Mouse (Mus musculus): ENCODE measurements around the gene Ston2. TPM values are rescaled to one million over a fixed set of nuclear protein-coding genes. Genes with fewer than 3 reads are reported as not detected.
A peak's percentile ranks its signal among the peaks of the same experiment; 100 is the strongest.

The Ston2 gene
- polyA plus RNA-seq, 1 experiment: 11.3 TPM

DNA sequence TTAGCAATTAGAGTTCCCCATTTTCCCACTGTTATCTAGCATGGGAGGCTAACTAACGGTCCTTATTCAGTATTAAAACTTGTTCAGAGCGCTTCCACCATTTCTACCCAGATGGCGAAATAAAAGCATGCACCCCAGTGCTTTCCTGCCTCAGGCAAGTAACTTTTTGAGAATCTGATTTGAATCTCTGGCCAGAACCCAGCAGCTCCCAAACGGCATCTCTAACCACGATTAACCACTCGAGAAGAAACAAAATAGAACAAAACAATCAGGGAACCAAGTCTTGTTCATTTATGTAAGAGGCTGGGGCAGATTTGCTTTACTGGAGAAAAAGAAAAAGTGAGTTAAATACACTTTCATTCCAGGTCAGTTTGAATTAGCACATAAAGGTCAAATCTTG is 44.1 kb downstream of the Ston2 start:
- Histone ChIP-seq H3K4me3 (ENCODE audit: insufficient read depth, low read length) (no peak overlapping the region), H3K27ac (ENCODE audit: insufficient read depth, low read length) (no peak overlapping the region), H3K4me1 (ENCODE audit: control insufficient read depth, insufficient read depth, low read length) (peaks cover 2% of the 10 kb centered on the region; the same call in 1 of the 2 replicates)
- no peak for TF ChIP-seq POLR2A (IDR thresholded peaks at IDR 0.05; ENCODE audit: extremely low read depth, insufficient read depth, low read length)
- TF ChIP-seq CTCF (IDR thresholded peaks at IDR 0.05; ENCODE audit: extremely low read depth, insufficient read depth, low read length): no peak

DNA sequence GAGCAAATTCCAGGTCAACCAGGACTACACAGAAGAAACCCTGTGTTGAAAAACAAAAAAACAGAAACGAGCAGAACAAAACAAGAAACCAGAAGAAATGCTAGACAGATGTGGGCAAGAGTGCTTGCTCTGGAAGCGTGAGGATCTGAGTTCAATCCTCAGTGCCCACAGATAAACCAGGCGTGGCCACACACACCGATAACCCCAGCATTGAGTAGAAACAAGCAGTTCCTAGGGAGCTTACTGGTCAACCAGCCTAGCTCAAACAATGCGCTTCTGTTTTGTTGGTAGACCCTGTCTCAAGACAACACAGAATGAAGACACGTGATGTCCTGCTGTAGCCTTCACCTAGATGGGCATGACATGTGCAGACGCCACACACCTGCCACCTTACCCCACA is 45.3 kb downstream of the Ston2 start:
- Histone ChIP-seq H3K4me1 (ENCODE audit: control insufficient read depth, insufficient read depth, low read length) (peaks cover 2% of the 10 kb centered on the region; the same call in 1 of the 2 replicates), H3K27ac (ENCODE audit: insufficient read depth, low read length) (no peak overlapping the region), H3K4me3 (ENCODE audit: insufficient read depth, low read length) (no peak overlapping the region)
- TF ChIP-seq POLR2A (IDR thresholded peaks at IDR 0.05; ENCODE audit: extremely low read depth, insufficient read depth, low read length): no peak
- TF ChIP-seq CTCF (IDR thresholded peaks at IDR 0.05; ENCODE audit: extremely low read depth, insufficient read depth, low read length): no peak

DNA sequence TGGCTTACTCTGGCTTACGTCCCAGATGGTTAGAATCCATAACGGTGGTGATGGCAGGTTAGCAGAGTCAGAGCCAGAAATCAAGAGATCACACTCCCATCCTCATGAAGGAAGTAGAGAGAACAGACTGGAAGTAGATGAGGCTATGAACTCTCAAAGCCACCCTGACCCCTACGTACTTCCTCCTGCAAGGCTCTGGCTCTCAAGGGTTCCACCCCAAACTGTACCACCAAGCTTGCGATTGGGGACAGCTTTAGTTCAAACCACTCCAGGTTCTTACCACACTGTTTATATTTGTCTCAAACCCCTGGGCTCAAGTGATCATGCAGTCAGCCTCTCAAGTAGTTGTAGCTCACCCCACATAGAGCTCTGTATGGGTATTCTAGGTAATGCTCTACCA is 49.8 kb downstream of the Ston2 start:
- H3K4me1 ChIP-seq (ENCODE audit: control insufficient read depth, insufficient read depth, low read length): no peaks in the 10 kb centered on the region; the same call in 1 of the 2 replicates
- H3K27ac ChIP-seq (ENCODE audit: insufficient read depth, low read length): no peak overlapping the region
- no peak overlapping the region for H3K4me3 ChIP-seq (ENCODE audit: insufficient read depth, low read length)
- TF ChIP-seq CTCF (IDR thresholded peaks at IDR 0.05; ENCODE audit: extremely low read depth, insufficient read depth, low read length) (no peak), POLR2A (IDR thresholded peaks at IDR 0.05; ENCODE audit: extremely low read depth, insufficient read depth, low read length) (no peak)

DNA sequence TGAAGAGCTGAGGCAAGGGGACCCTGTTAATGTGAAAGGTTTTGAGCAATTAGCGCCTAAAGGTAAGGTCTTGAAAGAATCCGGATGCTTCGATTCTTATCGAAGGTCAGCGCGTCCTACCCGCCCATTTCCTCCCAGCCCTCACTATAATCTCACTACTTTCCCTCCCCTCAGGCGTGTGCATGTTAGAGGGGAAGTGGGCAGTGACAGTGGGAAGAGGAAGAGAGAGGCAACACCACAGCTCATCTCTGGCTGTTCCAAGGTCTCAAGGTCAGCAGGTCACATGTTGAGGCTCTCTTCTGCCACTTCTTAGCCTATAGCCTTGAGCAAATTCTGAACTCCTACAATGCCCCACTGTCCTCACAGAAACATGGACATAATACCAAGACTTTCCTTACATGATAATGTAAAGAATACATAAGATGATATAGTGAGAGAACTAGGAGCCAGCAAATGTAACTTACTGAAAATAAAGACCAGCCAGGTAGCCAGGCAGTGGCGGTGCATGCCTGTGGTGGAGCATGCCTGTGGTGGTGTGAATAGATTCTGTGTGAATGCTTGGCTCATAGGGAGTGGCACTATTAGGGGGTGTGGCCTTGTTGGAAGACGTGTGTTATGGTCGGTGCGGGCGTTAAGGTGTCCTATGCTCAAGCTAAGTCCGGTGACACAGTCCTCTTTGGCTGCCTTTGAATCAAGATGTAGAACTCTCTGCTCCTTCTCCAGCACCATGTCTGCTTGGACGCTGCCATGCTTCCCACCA is 51.8 kb downstream of the Ston2 start:
- Histone ChIP-seq H3K4me3 (ENCODE audit: insufficient read depth, low read length) (no peak overlapping the region), H3K4me1 (ENCODE audit: control insufficient read depth, insufficient read depth, low read length) (peaks cover 2% of the 10 kb centered on the region; the same call in 1 of the 2 replicates), H3K27ac (ENCODE audit: insufficient read depth, low read length) (no peak overlapping the region)
- TF ChIP-seq CTCF (IDR thresholded peaks at IDR 0.05; ENCODE audit: extremely low read depth, insufficient read depth, low read length): no peak
- no peak for TF ChIP-seq POLR2A (IDR thresholded peaks at IDR 0.05; ENCODE audit: extremely low read depth, insufficient read depth, low read length)

DNA sequence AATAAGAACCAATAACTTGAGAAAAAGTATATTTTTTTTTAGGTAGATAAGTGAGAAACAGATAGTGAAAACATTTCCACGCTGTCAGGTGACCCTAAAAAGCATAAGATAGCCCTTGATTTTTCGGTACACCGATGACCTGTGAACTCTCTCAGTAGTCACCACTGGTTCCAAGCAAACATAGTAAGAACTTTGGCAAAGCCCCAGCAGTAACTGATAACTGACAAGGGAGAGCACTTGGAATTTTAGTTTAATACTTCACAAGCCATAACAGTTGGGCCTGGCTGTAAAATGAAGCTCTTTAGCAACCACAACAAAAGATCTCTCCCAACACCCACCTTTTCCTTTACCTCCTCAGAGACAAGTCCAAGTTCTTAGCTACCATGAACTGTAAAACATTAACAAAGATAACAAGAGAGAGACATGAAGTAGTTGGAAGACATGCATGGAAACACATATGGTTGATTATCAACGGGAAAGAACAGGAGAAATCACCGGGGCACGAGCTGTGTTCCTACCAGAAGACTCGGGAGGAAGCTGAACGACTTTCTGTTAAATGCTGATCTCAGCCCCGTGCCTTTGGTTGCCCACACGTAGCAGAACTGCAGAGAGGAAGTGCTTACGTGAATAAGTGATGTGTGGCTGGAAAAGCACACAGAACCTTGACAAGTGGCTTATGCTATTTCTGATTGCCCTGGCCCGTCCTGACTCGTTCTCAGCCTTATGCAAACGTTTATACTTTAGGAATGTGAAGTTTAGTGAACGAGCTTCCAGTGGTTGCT is 53.8 kb downstream of the Ston2 start:
- peaks cover 2% of the 10 kb centered on the region; the same call in 1 of the 2 replicates for H3K4me1 ChIP-seq (ENCODE audit: control insufficient read depth, insufficient read depth, low read length)
- H3K27ac ChIP-seq (ENCODE audit: insufficient read depth, low read length): no peak overlapping the region
- TF ChIP-seq POLR2A (IDR thresholded peaks at IDR 0.05; ENCODE audit: extremely low read depth, insufficient read depth, low read length) (no peak), CTCF (IDR thresholded peaks at IDR 0.05; ENCODE audit: extremely low read depth, insufficient read depth, low read length) (no peak)
- no peak overlapping the region for H3K4me3 ChIP-seq (ENCODE audit: insufficient read depth, low read length)

DNA sequence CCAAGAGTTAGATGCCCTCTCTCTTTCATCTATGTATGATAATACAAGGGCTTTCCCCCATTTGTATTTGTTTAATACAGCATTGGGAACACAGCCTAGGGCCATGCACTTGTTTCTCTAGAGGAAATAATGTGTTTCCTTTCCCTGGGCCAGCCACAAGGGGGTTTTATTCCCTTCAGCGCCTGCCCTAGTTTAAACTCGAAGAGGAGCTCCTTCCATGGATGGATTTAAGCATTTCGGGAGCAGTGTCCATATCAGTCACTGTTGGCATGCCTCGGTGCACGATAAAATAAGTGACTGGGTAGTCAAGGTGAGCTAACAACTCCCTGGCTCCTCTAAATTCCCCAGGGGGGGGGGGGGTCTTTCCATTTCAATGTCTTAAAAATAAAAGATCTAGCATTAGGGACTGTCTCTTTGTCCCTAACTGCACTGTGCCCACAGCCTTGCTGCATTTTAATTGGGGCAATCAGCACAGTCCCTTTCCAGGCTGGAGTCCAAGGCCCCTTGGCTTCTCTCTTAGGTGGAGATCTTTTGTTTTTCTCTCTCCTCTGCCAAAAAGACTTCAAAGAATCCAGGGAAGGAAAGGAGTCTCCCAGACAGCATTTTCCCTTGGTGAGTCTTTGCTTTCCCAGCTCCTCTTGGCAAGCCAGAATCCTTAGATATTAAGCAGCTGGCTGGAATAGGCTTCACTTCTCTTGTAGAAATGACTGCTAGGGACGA is 55.3 kb downstream of the Ston2 start:
- Histone ChIP-seq H3K4me3 (ENCODE audit: insufficient read depth, low read length) (no peak overlapping the region), H3K27ac (ENCODE audit: insufficient read depth, low read length) (0 out of 2 replicates have a peak overlapping the region, but pooled peaks have one; percentile 19)
- TF ChIP-seq CTCF (IDR thresholded peaks at IDR 0.05; ENCODE audit: extremely low read depth, insufficient read depth, low read length): no peak
- TF ChIP-seq POLR2A (IDR thresholded peaks at IDR 0.05; ENCODE audit: extremely low read depth, insufficient read depth, low read length): no peak

DNA sequence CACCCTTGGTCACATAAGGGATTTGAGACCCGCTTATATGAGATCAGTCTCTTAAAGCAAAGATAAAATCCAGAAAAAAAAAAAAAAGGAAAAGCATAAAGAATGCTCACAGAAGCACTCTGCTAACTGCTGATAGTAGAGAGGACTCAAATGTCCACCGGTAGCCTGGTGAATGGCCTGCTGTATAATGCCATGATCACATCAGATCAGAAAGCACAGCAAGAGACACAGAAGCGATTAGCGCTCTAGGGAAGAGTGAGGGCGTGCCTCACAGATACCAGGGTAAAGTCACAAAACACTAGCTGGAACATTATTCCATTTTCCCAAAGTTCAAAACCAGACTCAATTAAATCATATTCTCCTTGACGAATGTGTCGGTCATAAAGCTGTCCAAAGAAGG is 62.0 kb downstream of the Ston2 start:
- no peaks in the 10 kb centered on the region for H3K4me1 ChIP-seq (ENCODE audit: control insufficient read depth, insufficient read depth, low read length)
- H3K27ac ChIP-seq (ENCODE audit: insufficient read depth, low read length): no peak overlapping the region
- H3K4me3 ChIP-seq (ENCODE audit: insufficient read depth, low read length): no peak overlapping the region
- TF ChIP-seq POLR2A (IDR thresholded peaks at IDR 0.05; ENCODE audit: extremely low read depth, insufficient read depth, low read length) (no peak), CTCF (IDR thresholded peaks at IDR 0.05; ENCODE audit: extremely low read depth, insufficient read depth, low read length) (no peak)

More for the DNA sequence above, 55.3 kb downstream of the Ston2 start:
- peaks cover 2% of the 10 kb centered on the region; the same call in 1 of the 2 replicates for H3K4me1 ChIP-seq (ENCODE audit: control insufficient read depth, insufficient read depth, low read length)

DNA sequence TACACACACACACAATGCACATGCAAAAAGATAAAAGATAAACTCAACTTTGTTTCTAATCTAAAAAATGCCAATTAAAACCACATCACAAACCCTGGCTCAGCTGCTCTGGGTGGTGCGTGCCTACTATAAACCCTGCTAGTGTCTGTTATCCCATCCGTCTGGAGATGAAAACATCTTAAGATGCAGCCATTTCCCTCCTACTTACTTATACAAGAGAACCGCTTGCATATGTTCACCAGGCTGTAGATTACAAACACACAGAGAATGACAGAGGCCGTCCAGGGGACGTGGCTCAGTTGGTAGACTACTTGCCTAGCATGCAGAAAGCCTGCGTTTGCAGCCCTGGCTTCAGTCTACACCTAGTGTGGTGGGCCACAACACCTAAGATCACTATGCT is 64.3 kb downstream of the Ston2 start:
- no peaks in the 10 kb centered on the region for H3K4me1 ChIP-seq (ENCODE audit: control insufficient read depth, insufficient read depth, low read length)
- no peak overlapping the region for H3K27ac ChIP-seq (ENCODE audit: insufficient read depth, low read length)
- no peak overlapping the region for H3K4me3 ChIP-seq (ENCODE audit: insufficient read depth, low read length)
- no peak for TF ChIP-seq POLR2A (IDR thresholded peaks at IDR 0.05; ENCODE audit: extremely low read depth, insufficient read depth, low read length)
- TF ChIP-seq CTCF (IDR thresholded peaks at IDR 0.05; ENCODE audit: extremely low read depth, insufficient read depth, low read length): no peak

DNA sequence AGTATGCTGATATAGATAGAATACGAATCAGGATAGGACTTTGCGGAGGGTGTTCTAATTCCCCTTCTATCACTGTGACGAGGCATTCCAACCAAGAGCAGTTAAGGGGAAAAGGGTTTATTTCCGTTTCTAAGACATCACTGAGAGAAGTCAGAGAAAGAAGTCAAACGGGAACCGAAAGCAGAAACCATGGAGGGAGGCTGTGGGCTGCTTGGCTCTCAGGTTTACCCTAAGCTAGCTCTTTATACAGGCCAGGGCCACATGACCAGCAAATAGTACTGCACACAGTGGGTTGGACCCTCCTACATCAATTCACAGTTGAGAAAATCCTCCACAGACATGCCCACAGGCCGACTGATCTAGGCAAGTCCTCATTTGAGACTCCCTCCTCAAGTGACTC is 69.1 kb downstream of the Ston2 start:
- H3K27ac ChIP-seq (ENCODE audit: insufficient read depth, low read length): no peak overlapping the region
- no peak overlapping the region for H3K4me3 ChIP-seq (ENCODE audit: insufficient read depth, low read length)
- no peak for TF ChIP-seq POLR2A (IDR thresholded peaks at IDR 0.05; ENCODE audit: extremely low read depth, insufficient read depth, low read length)
- TF ChIP-seq CTCF (IDR thresholded peaks at IDR 0.05; ENCODE audit: extremely low read depth, insufficient read depth, low read length): no peak
- no peaks in the 10 kb centered on the region for H3K4me1 ChIP-seq (ENCODE audit: control insufficient read depth, insufficient read depth, low read length)

Measured in cortical plate, adult 2 months (tissue).